Mouse (Mus musculus) large intestine, adult 2 months (tissue): ENCODE measurements around the gene Usp7. TPM values are rescaled to one million over a fixed set of nuclear protein-coding genes. Genes with fewer than 3 reads are reported as not detected.

Experiments used
- DNase-seq: peaks from one replicate; pipeline ENCODE4 v3.0.0-alpha.2; 2012; ENCODE audit warnings: low read depth, low spot score
- WGBS: fragments of 180-500 bp; shearing (Covaris S2); methylation state at CpG from one replicate; pipeline ENCODE4 v1.1.7; 2018; 5-methylcytosine and 5-hydroxymethylcytosine counted together
- polyA plus RNA-seq: library from polyadenylated mRNA; depleted of rRNA; stranded (reverse); fragments of >200 nt; gene quantifications from 2 replicates; pipeline ENCODE4 v1.2.3, GENCODE M21; 2012; rRNA removed

The Usp7 gene
- polyA plus RNA-seq, 1 experiment: 21.6 TPM

DNA sequence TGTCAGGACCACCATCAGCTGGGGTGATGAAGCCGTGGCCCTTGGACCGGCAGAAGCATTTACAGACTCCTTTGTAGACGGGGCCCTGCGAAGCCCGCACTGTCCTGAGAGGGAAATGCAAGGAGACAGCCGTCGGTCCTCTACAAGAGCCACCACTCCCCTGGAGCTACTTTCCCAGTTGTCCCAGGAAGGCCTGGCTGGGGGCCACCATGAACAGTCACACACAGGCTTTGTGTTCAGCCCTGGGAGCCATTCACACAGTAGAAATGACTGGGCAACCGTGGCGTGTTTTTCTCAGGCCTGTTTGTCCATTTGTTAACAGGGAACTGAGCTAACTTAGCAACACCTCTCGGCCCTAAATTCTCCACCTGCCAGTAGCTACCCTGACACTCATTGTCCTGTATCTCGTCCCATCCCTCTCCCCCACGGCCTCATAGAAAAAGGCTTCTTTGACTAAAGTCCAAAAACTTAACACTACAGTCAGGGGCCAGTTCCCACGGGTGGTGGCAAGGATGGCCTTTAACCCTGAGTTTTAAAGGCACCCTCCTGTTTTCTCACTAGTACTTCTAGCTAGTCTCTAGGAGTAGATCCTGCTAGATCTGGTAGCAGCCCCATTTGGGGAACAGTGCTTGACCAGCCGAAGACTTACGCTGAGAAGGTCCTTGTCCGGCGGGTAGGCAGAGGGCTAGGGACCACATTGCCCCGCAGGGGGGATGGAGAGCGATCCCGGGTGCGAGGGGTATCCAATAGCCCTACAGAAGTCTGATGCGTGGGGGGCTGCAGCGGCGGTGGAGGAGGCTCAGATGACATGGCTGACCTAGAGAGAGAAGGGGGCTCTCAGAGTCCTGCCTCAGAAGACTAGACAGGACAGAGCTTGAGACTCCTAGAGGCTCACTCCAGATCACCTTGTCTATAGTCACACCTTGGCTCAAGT lies 128.2 kb downstream of the Usp7 start:
- no peak for DNase-seq

GRCm38 (mm10) chr16:8663022-8663421 lies 129.1 kb downstream of the Usp7 start:
- DNase-seq: no peak
- 54% methylated on average over 2 of the region's 2 CpGs for WGBS

More for the DNA sequence above, 128.2 kb downstream of the Usp7 start:
- WGBS: 80% methylated on average over 24 of the region's 24 CpGs

DNA sequence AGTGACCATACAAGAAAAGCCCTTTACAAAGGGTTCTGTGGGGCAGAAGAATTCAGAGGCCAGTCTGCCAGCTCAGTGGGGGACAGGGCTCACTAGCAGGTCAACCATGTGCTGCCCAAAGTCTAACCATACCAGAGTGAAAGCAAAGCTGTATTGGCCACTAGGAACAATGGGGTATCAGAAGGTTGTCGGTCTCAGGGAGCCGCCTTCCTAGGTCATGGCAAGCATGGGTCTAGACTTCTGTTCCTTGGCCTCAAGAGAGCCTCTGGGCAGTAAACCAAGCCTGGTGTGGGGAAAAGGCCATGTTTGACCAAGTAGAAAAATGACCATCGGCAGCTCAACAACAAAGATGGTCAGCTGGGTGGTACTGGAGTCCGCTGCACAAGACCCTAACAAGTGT lies 133.3 kb downstream of the Usp7 start:
- no peak for DNase-seq
- 93% methylated on average over 4 of the region's 4 CpGs for WGBS

DNA sequence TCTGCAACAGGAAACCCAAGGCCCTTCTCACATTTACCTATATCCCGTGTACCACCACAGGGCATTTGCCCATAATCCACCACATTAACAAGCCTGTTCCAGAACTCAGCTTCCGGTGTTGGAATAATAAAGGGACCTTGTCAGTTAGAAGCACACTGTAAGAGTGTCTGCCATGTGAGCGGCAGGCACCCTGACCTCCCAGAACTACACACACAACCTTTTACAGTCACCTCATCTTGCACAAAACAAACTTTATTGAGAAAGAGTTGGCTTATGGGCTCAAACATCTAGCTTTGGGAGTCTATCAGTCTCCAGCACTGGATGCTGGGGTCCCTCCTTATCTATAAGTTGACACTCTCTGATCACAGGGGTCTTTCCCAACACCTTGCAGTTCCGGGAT lies 133.8 kb downstream of the Usp7 start:
- 81% methylated on average over 4 of the region's 4 CpGs for WGBS
- DNase-seq: no peak

- DNase-seq: no peak
- WGBS: 93% methylated on average over 2 of the region's 2 CpGs
Observed at GRCm38 (mm10) chr16:8656256-8656655, 135.9 kb downstream of the Usp7 start.

- 76% methylated on average over 9 of the region's 9 CpGs for WGBS
- no peak for DNase-seq
Observed at GRCm38 (mm10) chr16:8655599-8655998, 136.5 kb downstream of the Usp7 start.

- no peak for DNase-seq
- 86% methylated on average over 6 of the region's 6 CpGs for whole genome bisulfite sequencing
Observed at GRCm38 (mm10) chr16:8655108-8655507, 137.0 kb downstream of the Usp7 start.

DNA sequence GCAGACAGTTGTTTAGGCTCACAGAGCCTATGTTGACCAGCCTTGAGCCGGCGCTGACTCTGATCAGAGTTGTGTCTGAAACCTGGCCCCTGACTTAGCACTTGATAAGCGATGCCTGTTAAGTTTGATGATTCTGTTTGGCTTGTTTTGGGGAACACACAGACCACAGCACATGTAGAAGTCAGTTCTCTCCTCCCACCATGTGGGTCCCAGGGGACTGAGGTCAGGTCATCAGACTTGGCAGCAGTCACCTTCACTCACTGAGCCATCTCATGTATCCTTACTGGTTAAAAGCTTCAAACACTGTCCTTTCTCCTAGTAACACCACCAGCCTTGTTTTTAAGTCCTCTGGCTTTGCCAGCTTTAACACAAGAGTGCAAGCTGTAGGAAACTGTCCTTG lies 142.1 kb downstream of the Usp7 start:
- 90% methylated on average over 3 of the region's 3 CpGs for WGBS
- no peak for DNase-seq

DNA sequence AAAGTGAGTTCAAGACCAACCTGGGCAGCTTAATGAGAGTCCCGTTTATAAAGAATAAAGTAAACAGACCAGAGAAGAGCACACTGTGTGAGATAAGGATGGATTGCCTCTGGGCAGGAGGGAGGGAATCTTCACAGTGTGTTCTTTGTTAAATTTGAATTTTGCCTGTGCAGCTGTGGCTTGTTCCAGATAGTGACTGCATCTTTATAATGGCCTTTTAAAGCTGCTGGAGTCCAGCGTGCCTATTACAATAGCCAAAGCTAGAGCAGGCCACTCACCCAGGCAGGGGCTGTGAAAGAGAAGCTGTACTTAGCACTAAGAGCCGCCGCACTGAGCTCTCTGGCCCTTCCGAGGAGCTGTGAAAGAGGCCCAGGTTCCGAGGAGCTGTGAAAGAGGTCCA lies 146.6 kb downstream of the Usp7 start:
- WGBS: 62% methylated on average over 6 of the region's 6 CpGs

GRCm38 (mm10) chr16:8643855-8644254 lies 148.3 kb downstream of the Usp7 start:
- WGBS: 60% methylated on average over 2 of the region's 2 CpGs
- no peak for DNase-seq

More for the DNA sequence above, 146.6 kb downstream of the Usp7 start:
- DNase-seq: no peak

Other genes with a start within 250 kb of the Usp7 start
- 241 and 248 TPM in 2 replicates for gene Pmm2, start 154.6 kb downstream of the Usp7 start, polyA plus RNA-seq
- 11.7 and 16.1 TPM in 2 replicates for gene Tmem186, start 154.6 kb downstream of the Usp7 start, polyA plus RNA-seq
- 62.6 and 66.7 TPM in 2 replicates for gene Carhsp1, start 120.2 kb downstream of the Usp7 start, polyA plus RNA-seq
- gene Gm5767, start 111.5 kb downstream of the Usp7 start, polyA plus RNA-seq: 0.26 TPM in 1 of 2 replicates, not detected in the other
- 13.9 and 15.2 TPM in 2 replicates for gene 1810013L24Rik, start 37.8 kb upstream of the Usp7 start, polyA plus RNA-seq